Mouse (Mus musculus) embryonic facial prominence, embryonic 13.5 days (tissue): Measurements from ENCODE around the gene Mis18a. TPM values are rescaled to one million over a fixed set of nuclear protein-coding genes. Genes with fewer than 3 reads are reported as not detected.

Experiments
- ATAC-seq: fragments of 200-750 bp; cut with Nextera tagmentation; 2 replicates; pipeline ENCODE4 v1.8.0; 2017; ENCODE audit warnings: low read depth; ENCODE audit not compliant: insufficient number of reproducible peaks, insufficient read depth, low FRiP score, low TSS enrichment
- H3K27ac ChIP-seq: fragments of 300-500 bp; sonication (generic); 2 replicates; pipeline ENCODE4 v1.5.1; 2015; ENCODE audit warnings: moderate library complexity, mild to moderate bottlenecking, inconsistent platforms
- H3K27me3 ChIP-seq: fragments of 300-500 bp; sonication (generic); 2 replicates; pipeline ENCODE4 v1.6.1; 2015; ENCODE audit warnings: mild to moderate bottlenecking, inconsistent platforms
- H3K36me3 ChIP-seq: fragments of 300-500 bp; sonication (generic); 2 replicates; pipeline ENCODE4 v1.6.1; 2015; ENCODE audit warnings: mild to moderate bottlenecking, inconsistent platforms
- H3K4me1 ChIP-seq: fragments of 300-500 bp; sonication (generic); 2 replicates; pipeline ENCODE4 v1.6.1; 2015; ENCODE audit warnings: inconsistent platforms
- H3K4me2 ChIP-seq: fragments of 300-500 bp; sonication (generic); 2 replicates; pipeline ENCODE4 v1.6.1; 2015; ENCODE audit warnings: moderate library complexity, mild to moderate bottlenecking, inconsistent platforms
- H3K4me3 ChIP-seq: fragments of 300-500 bp; sonication (generic); 2 replicates; pipeline ENCODE4 v1.5.1; 2015; ENCODE audit warnings: mild to moderate bottlenecking, inconsistent platforms
- H3K9ac ChIP-seq: fragments of 300-500 bp; sonication (generic); 2 replicates; pipeline ENCODE4 v1.6.1; 2015; ENCODE audit warnings: mild to moderate bottlenecking, inconsistent platforms
- H3K9me3 ChIP-seq: fragments of 300-500 bp; sonication (generic); 2 replicates; pipeline ENCODE4 v1.6.1; 2016; ENCODE audit warnings: inconsistent platforms
- WGBS: fragments of 180-500 bp; shearing (Covaris S2); methylation state at CpG from one replicate; pipeline ENCODE4 v1.1.7; 2015; ENCODE audit warnings: mixed read lengths; 5-methylcytosine and 5-hydroxymethylcytosine counted together
- polyA plus RNA-seq: library from polyadenylated mRNA; unstranded; fragments of >200 nt; fragmentation: Nextera tagmentation; extraction: Ambion mirVana; gene quantifications from 2 replicates; pipeline ENCODE4 v1.2.1, GENCODE M21; 2015

Mis18a gene
- 73.2 and 75.6 TPM in 2 replicates for polyA plus RNA-seq

- peak within 1 kb of the TSS; percentile 79 for H3K27ac ChIP-seq
- 2% methylated on average over 53 of the region's 53 CpGs for WGBS
Observed at GRCm38 (mm10) chr16:90727233-90728115, at the start of gene Mis18a. Gene Mis18a (minus strand): TSS chr16:90727404.

GRCm38 (mm10) chr16:90775946-90776520 lies 48.8 kb upstream of the Mis18a start:
- H3K27ac ChIP-seq: no peak overlapping the region
- no peak overlapping the region for H3K4me2 ChIP-seq
- H3K4me1 ChIP-seq: no peaks in the 10 kb centered on the region
- ATAC-seq: no peak
- no peak overlapping the region for H3K4me3 ChIP-seq
- no peaks in the 10 kb centered on the region for H3K27me3 ChIP-seq
- no peaks in the 10 kb centered on the region for H3K9me3 ChIP-seq
- H3K9ac ChIP-seq: no peak overlapping the region
- H3K36me3 ChIP-seq: peaks cover 100% of the 10 kb centered on the region
- WGBS: 89% methylated on average over 10 of the region's 10 CpGs

More at GRCm38 (mm10) chr16:90727233-90728115, at the start of gene Mis18a:
- ATAC-seq: peak; percentile 96
- no peaks in the 10 kb centered on the region for H3K27me3 ChIP-seq
- peaks cover 3% of the 10 kb centered on the region; the same call in 1 of the 2 replicates for H3K9me3 ChIP-seq
- H3K36me3 ChIP-seq: peaks cover 23% of the 10 kb centered on the region
- peak within 1 kb of the TSS; percentile 86 for H3K9ac ChIP-seq
- H3K4me2 ChIP-seq: peak within 1 kb of the TSS; percentile 97
- peak within 1 kb of the TSS; percentile 89 for H3K4me3 ChIP-seq
- peaks cover 8% of the 10 kb centered on the region for H3K4me1 ChIP-seq

GRCm38 (mm10) chr16:90774646-90775045 lies 47.4 kb upstream of the Mis18a start:
- no peak overlapping the region for H3K4me2 ChIP-seq
- H3K9me3 ChIP-seq: no peaks in the 10 kb centered on the region
- H3K4me1 ChIP-seq: no peaks in the 10 kb centered on the region
- H3K27me3 ChIP-seq: no peaks in the 10 kb centered on the region
- H3K4me3 ChIP-seq: no peak overlapping the region
- ATAC-seq: no peak
- 88% methylated on average over 6 of the region's 6 CpGs for WGBS
- H3K27ac ChIP-seq: no peak overlapping the region
- no peak overlapping the region for H3K9ac ChIP-seq
- peaks cover 96% of the 10 kb centered on the region for H3K36me3 ChIP-seq

GRCm38 (mm10) chr16:90774216-90774615 lies 47.0 kb upstream of the Mis18a start:
- Histone ChIP-seq H3K4me3 (no peak overlapping the region), H3K4me1 (no peaks in the 10 kb centered on the region), H3K9me3 (no peaks in the 10 kb centered on the region), H3K4me2 (no peak overlapping the region), H3K27me3 (no peaks in the 10 kb centered on the region), H3K36me3 (peaks cover 96% of the 10 kb centered on the region), H3K9ac (no peak overlapping the region), H3K27ac (no peak overlapping the region)
- no peak for ATAC-seq
- 92% methylated on average over 12 of the region's 12 CpGs for WGBS

- peaks cover 90% of the 10 kb centered on the region for H3K36me3 ChIP-seq
- 93% methylated on average over 15 of the region's 15 CpGs for WGBS
- no peaks in the 10 kb centered on the region for H3K9me3 ChIP-seq
- no peak for ATAC-seq
- no peak overlapping the region for H3K4me2 ChIP-seq
- no peaks in the 10 kb centered on the region for H3K27me3 ChIP-seq
- H3K9ac ChIP-seq: no peak overlapping the region
- no peaks in the 10 kb centered on the region for H3K4me1 ChIP-seq
- H3K27ac ChIP-seq: no peak overlapping the region
- no peak overlapping the region for H3K4me3 ChIP-seq
Observed at GRCm38 (mm10) chr16:90766919-90767454, 39.8 kb upstream of the Mis18a start.

GRCm38 (mm10) chr16:90765195-90765877 lies 38.1 kb upstream of the Mis18a start:
- 88% methylated on average over 9 of the region's 9 CpGs for WGBS
- Histone ChIP-seq H3K27me3 (no peaks in the 10 kb centered on the region), H3K4me1 (no peaks in the 10 kb centered on the region), H3K36me3 (peaks cover 91% of the 10 kb centered on the region), H3K9me3 (no peaks in the 10 kb centered on the region), H3K27ac (no peak overlapping the region), H3K4me3 (no peak overlapping the region), H3K4me2 (no peak overlapping the region), H3K9ac (no peak overlapping the region)
- ATAC-seq: no peak

- Histone ChIP-seq H3K27me3 (no peaks in the 10 kb centered on the region), H3K27ac (no peak overlapping the region), H3K4me3 (no peak overlapping the region), H3K9ac (no peak overlapping the region), H3K9me3 (no peaks in the 10 kb centered on the region), H3K4me1 (no peaks in the 10 kb centered on the region), H3K36me3 (peaks cover 88% of the 10 kb centered on the region), H3K4me2 (no peak overlapping the region)
- WGBS: 77% methylated on average over 4 of the region's 4 CpGs
- no peak for ATAC-seq
Observed at GRCm38 (mm10) chr16:90760515-90760914, 33.3 kb upstream of the Mis18a start.

GRCm38 (mm10) chr16:90759335-90759734 lies 32.1 kb upstream of the Mis18a start:
- no peaks in the 10 kb centered on the region for H3K9me3 ChIP-seq
- peaks cover 91% of the 10 kb centered on the region for H3K36me3 ChIP-seq
- no peaks in the 10 kb centered on the region for H3K4me1 ChIP-seq
- H3K9ac ChIP-seq: no peak overlapping the region
- 63% methylated on average over 3 of the region's 3 CpGs for WGBS
- no peak overlapping the region for H3K27ac ChIP-seq
- H3K27me3 ChIP-seq: no peaks in the 10 kb centered on the region
- H3K4me2 ChIP-seq: no peak overlapping the region
- ATAC-seq: no peak
- no peak overlapping the region for H3K4me3 ChIP-seq

- H3K4me2 ChIP-seq: no peak overlapping the region
- peaks cover 75% of the 10 kb centered on the region for H3K36me3 ChIP-seq
- no peaks in the 10 kb centered on the region for H3K4me1 ChIP-seq
- no peak overlapping the region for H3K4me3 ChIP-seq
- no peak for ATAC-seq
- no peaks in the 10 kb centered on the region for H3K27me3 ChIP-seq
- no peak overlapping the region for H3K9ac ChIP-seq
- WGBS: 89% methylated on average over 13 of the region's 13 CpGs
- H3K27ac ChIP-seq: no peak overlapping the region
- no peaks in the 10 kb centered on the region for H3K9me3 ChIP-seq
Observed at GRCm38 (mm10) chr16:90753386-90753941, 26.3 kb upstream of the Mis18a start.

- Histone ChIP-seq H3K36me3 (peaks cover 28% of the 10 kb centered on the region), H3K4me3 (no peak overlapping the region), H3K4me1 (no peaks in the 10 kb centered on the region), H3K4me2 (no peak overlapping the region), H3K9me3 (no peaks in the 10 kb centered on the region), H3K27ac (no peak overlapping the region), H3K9ac (no peak overlapping the region), H3K27me3 (no peaks in the 10 kb centered on the region)
- 92% methylated on average over 7 of the region's 7 CpGs for WGBS
- ATAC-seq: no peak
Observed at GRCm38 (mm10) chr16:90748169-90748568, 21.0 kb upstream of the Mis18a start.

GRCm38 (mm10) chr16:90747143-90747542 lies 19.9 kb upstream of the Mis18a start:
- Histone ChIP-seq H3K27me3 (no peaks in the 10 kb centered on the region), H3K4me3 (no peak overlapping the region), H3K4me1 (peaks cover 5% of the 10 kb centered on the region), H3K36me3 (peaks cover 18% of the 10 kb centered on the region), H3K4me2 (no peak overlapping the region), H3K9ac (no peak overlapping the region), H3K27ac (no peak overlapping the region), H3K9me3 (no peaks in the 10 kb centered on the region)
- ATAC-seq: no peak
- 85% methylated on average over 6 of the region's 6 CpGs for WGBS
